Mouse (Mus musculus) kidney, embryonic 15.5 days (tissue): ENCODE data around the gene Cyb5d1. TPM values are rescaled to one million over a fixed set of nuclear protein-coding genes. Genes with fewer than 3 reads are reported as not detected.

Experiments
- ATAC-seq: fragments of 200-750 bp; cut with Nextera tagmentation; replicated peaks from 2 replicates; pipeline ENCODE4 v1.8.0; 2017; ENCODE audit warnings: moderate TSS enrichment; ENCODE audit not compliant: low FRiP score
- H3K27ac ChIP-seq: fragments of 300-500 bp; sonication (generic); 2 replicates; pipeline ENCODE4 v1.5.1; 2015; ENCODE audit warnings: mild to moderate bottlenecking, inconsistent platforms
- H3K27me3 ChIP-seq: fragments of 300-500 bp; sonication (generic); 2 replicates; pipeline ENCODE4 v1.6.1; 2015; ENCODE audit warnings: inconsistent platforms
- H3K36me3 ChIP-seq: fragments of 300-500 bp; sonication (generic); 2 replicates; pipeline ENCODE4 v1.6.1; 2015; ENCODE audit warnings: inconsistent platforms
- H3K4me1 ChIP-seq: fragments of 300-500 bp; sonication (generic); 2 replicates; pipeline ENCODE4 v1.6.1; 2015; ENCODE audit warnings: inconsistent platforms
- H3K4me2 ChIP-seq: fragments of 300-500 bp; sonication (generic); 2 replicates; pipeline ENCODE4 v1.6.1; 2015; ENCODE audit warnings: moderate library complexity, mild to moderate bottlenecking, inconsistent platforms
- H3K4me3 ChIP-seq: fragments of 300-500 bp; sonication (generic); replicated peaks from 2 replicates; pipeline ENCODE4 v1.5.1; 2015; ENCODE audit warnings: mild to moderate bottlenecking, inconsistent platforms
- H3K9ac ChIP-seq: fragments of 300-500 bp; sonication (generic); 2 replicates; pipeline ENCODE4 v1.6.1; 2015; ENCODE audit warnings: mild to moderate bottlenecking, inconsistent platforms
- H3K9me3 ChIP-seq: fragments of 300-500 bp; sonication (generic); replicated peaks from 2 replicates; pipeline ENCODE4 v1.6.1; 2016; ENCODE audit warnings: inconsistent platforms
- WGBS: fragments of 180-500 bp; shearing (Covaris S2); methylation state at CpG from one replicate; pipeline ENCODE4 v1.1.7; 2015; ENCODE audit warnings: mixed read lengths; 5-methylcytosine and 5-hydroxymethylcytosine counted together
- polyA plus RNA-seq: library from polyadenylated mRNA; unstranded; fragments of >200 nt; fragmentation: Nextera tagmentation; extraction: Ambion mirVana; gene quantifications from 2 replicates; pipeline ENCODE4 v1.2.1, GENCODE M21; 2015

Cyb5d1 gene
- polyA plus RNA-seq, 1 experiment from 2014 or later = 30.5 TPM

- Histone ChIP-seq H3K9ac (no peak overlapping the region), H3K27me3 (no peaks in the 10 kb centered on the region), H3K4me1 (peaks cover 8% of the 10 kb centered on the region), H3K27ac (0 out of 2 replicates have a peak overlapping the region, but pooled peaks have one; percentile 13), H3K4me3 (no peak overlapping the region), H3K36me3 (peaks cover 8% of the 10 kb centered on the region; the same call in 1 of the 2 replicates), H3K9me3 (no peaks in the 10 kb centered on the region), H3K4me2 (no peak overlapping the region)
- 72% methylated on average over 6 of the region's 6 CpGs for WGBS
- no peak for ATAC-seq
These were observed 10.5 kb downstream of the Cyb5d1 start for GRCm38 (mm10) chr11:69384979-69385378.

GRCm38 (mm10) chr11:69382478-69383105 lies 12.8 kb downstream of the Cyb5d1 start:
- no peak overlapping the region for H3K4me2 ChIP-seq
- no peak overlapping the region for H3K9ac ChIP-seq
- 0 out of 2 replicates have a peak, but pooled peaks cover 4% of the 10 kb centered on the region for H3K4me1 ChIP-seq
- WGBS = 55% methylated on average over 10 of the region's 10 CpGs
- H3K27ac ChIP-seq = 0 out of 2 replicates have a peak overlapping the region, but pooled peaks have one; percentile 1
- ATAC-seq = 0 out of 2 replicates have a peak, but pooled peaks have one; percentile 46
- no peaks in the 10 kb centered on the region for H3K9me3 ChIP-seq
- peaks cover 21% of the 10 kb centered on the region for H3K36me3 ChIP-seq
- H3K4me3 ChIP-seq = no peak overlapping the region
- H3K27me3 ChIP-seq = no peaks in the 10 kb centered on the region

DNA sequence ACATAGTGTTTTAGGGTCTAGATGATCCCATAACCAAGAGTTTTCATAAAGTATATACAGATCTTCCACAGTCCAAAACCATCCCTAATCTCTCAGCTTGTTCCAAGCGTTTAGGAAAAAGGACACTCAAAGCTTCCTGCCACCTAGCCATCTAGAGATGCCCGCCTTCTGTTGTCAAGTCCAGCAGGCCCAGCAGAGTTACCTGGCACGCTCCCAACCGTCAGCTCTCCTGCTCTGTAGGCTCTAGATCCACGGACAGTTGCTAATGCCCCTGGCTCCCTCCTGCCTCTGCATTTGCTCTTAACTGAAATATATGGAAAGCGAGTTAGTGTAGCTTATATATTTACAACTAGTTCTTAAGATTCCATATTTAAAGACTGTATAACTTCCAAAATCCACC lies 14.1 kb downstream of the Cyb5d1 start:
- Histone ChIP-seq H3K27me3 (no peaks in the 10 kb centered on the region), H3K4me3 (no peak overlapping the region), H3K9me3 (no peaks in the 10 kb centered on the region), H3K4me2 (no peak overlapping the region), H3K9ac (no peak overlapping the region), H3K27ac (no peak overlapping the region), H3K36me3 (peaks cover 32% of the 10 kb centered on the region), H3K4me1 (0 out of 2 replicates have a peak, but pooled peaks cover 4% of the 10 kb centered on the region)
- ATAC-seq = no peak
- 85% methylated on average over 6 of the region's 6 CpGs for WGBS

DNA sequence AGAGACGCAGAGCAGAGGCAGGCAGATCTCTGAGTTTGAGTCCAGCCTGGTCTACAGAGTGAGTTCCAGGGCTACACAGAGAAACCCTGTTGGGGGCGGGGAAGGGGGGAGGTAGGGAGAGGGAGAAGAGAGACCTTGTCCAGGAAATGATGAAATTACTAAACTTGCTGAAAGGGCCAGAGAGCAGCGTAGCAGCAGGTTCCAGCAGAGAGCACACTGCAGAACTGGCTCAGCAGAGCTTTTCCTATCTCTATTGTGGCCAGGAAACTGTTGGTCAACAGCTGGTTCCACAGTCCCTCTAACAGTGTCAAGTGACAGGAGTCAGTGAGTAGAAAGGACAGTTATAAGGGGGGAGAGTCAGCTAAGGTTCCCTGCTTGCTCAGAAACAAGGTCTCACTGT lies 15.8 kb downstream of the Cyb5d1 start:
- no peaks in the 10 kb centered on the region for H3K9me3 ChIP-seq
- H3K9ac ChIP-seq = no peak overlapping the region
- H3K27ac ChIP-seq = no peak overlapping the region
- 85% methylated on average over 3 of the region's 3 CpGs for WGBS
- H3K4me3 ChIP-seq = no peak overlapping the region
- 0 out of 2 replicates have a peak, but pooled peaks cover 4% of the 10 kb centered on the region for H3K4me1 ChIP-seq
- peaks cover 47% of the 10 kb centered on the region for H3K36me3 ChIP-seq
- no peak for ATAC-seq
- no peaks in the 10 kb centered on the region for H3K27me3 ChIP-seq
- H3K4me2 ChIP-seq = no peak overlapping the region

GRCm38 (mm10) chr11:69377766-69378165 lies 17.7 kb downstream of the Cyb5d1 start:
- H3K36me3 ChIP-seq = peaks cover 60% of the 10 kb centered on the region
- no peak; the same call in 1 of the 2 replicates for ATAC-seq
- H3K4me2 ChIP-seq = no peak overlapping the region
- H3K27ac ChIP-seq = no peak overlapping the region
- H3K4me1 ChIP-seq = peaks cover 10% of the 10 kb centered on the region; the same call in 1 of the 2 replicates
- no peaks in the 10 kb centered on the region for H3K27me3 ChIP-seq
- H3K9me3 ChIP-seq = no peaks in the 10 kb centered on the region
- H3K9ac ChIP-seq = no peak overlapping the region
- 75% methylated on average over 3 of the region's 3 CpGs for WGBS
- no peak overlapping the region for H3K4me3 ChIP-seq

- H3K9ac ChIP-seq = no peak overlapping the region
- no peaks in the 10 kb centered on the region for H3K27me3 ChIP-seq
- H3K9me3 ChIP-seq = no peaks in the 10 kb centered on the region
- no peak for ATAC-seq
- peaks cover 27% of the 10 kb centered on the region for H3K4me1 ChIP-seq
- no peak overlapping the region for H3K4me3 ChIP-seq
- 92% methylated on average over 4 of the region's 4 CpGs for WGBS
- no peak overlapping the region for H3K27ac ChIP-seq
- H3K36me3 ChIP-seq = peaks cover 62% of the 10 kb centered on the region
- no peak overlapping the region for H3K4me2 ChIP-seq
These were observed 19.8 kb downstream of the Cyb5d1 start for GRCm38 (mm10) chr11:69375646-69376045.

- H3K4me3 ChIP-seq = no peak overlapping the region
- WGBS = 91% methylated on average over 16 of the region's 16 CpGs
- H3K36me3 ChIP-seq = peaks cover 49% of the 10 kb centered on the region
- no peak overlapping the region for H3K9ac ChIP-seq
- no peaks in the 10 kb centered on the region for H3K9me3 ChIP-seq
- peaks cover 33% of the 10 kb centered on the region for H3K4me1 ChIP-seq
- H3K27ac ChIP-seq = no peak overlapping the region
- H3K27me3 ChIP-seq = no peaks in the 10 kb centered on the region
- ATAC-seq = no peak
- no peak overlapping the region for H3K4me2 ChIP-seq
These were observed 22.0 kb downstream of the Cyb5d1 start for GRCm38 (mm10) chr11:69373223-69373965.

- no peaks in the 10 kb centered on the region for H3K9me3 ChIP-seq
- WGBS = 62% methylated on average over 3 of the region's 3 CpGs
- no peak overlapping the region for H3K9ac ChIP-seq
- H3K4me3 ChIP-seq = no peak overlapping the region
- H3K4me2 ChIP-seq = 0 out of 2 replicates have a peak overlapping the region, but pooled peaks have one; percentile 48
- peak overlapping the region; percentile 90 for H3K27ac ChIP-seq
- ATAC-seq = no peak
- H3K27me3 ChIP-seq = no peaks in the 10 kb centered on the region
- peaks cover 37% of the 10 kb centered on the region for H3K4me1 ChIP-seq
- peaks cover 46% of the 10 kb centered on the region for H3K36me3 ChIP-seq
These were observed 22.7 kb downstream of the Cyb5d1 start for GRCm38 (mm10) chr11:69372780-69373170.

DNA sequence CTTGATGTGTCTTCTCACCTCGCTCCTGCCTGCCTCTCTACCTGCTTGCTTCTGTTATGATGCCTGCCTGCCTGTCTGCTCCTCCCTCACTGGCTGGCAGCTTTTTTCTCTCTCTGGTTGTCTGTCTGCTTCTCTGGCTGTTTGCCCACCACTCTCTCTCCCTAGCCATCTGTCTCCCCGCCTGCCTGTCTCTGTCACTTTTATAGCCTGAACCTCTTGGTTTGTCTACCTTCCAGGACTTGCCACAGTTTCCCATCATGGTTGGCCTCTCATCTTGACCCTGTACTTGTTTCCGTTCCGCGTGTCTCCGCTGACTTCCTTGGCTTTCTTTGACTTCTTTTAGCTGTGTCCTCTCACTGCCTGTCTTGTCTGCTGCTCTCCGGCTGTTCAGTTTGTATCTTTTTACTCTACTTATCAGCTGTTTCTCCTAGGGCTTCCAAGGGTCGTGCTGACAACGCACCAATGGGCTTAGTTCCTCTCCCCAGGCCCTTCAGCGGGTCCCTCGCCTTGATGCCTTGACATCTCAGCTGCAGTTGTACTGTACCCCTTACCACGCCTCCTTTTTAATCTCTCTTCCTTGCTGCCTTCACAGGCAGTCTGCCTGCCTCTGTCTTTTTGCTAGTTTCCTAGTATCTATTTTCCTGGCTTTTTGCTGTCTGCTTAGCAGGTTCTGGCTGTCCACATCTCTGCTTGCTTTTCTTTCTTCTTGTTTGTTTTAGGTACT lies 23.2 kb downstream of the Cyb5d1 start:
- no peak for ATAC-seq
- no peak overlapping the region for H3K9ac ChIP-seq

DNA sequence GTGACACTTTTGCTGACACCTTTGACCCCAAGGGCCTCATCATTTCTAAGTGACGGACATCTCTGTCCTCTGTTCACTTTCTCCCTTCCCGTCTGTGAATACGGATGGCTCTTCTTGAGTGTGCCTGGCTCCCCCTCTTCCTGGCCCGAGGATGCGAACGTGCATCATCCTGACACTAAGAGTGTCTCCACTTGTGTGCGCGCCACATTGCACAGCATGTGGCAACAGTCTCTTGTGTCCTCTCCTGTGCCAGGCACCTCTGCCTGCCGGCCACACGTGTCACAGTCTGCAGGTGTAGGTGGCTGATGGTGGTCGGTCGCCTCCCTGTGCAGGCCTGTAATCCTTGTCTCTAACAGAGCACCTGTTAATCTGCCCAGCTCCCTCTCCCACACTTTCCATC lies 23.8 kb downstream of the Cyb5d1 start:
- WGBS = 32% methylated on average over 12 of the region's 12 CpGs
- Histone ChIP-seq H3K9ac (no peak overlapping the region), H3K36me3 (peaks cover 38% of the 10 kb centered on the region)

More for the DNA sequence above, 23.2 kb downstream of the Cyb5d1 start:
- 23% methylated on average over 12 of the region's 12 CpGs for WGBS
- peak overlapping the region; percentile 27 for H3K4me3 ChIP-seq
- peaks cover 44% of the 10 kb centered on the region for H3K36me3 ChIP-seq
- H3K27me3 ChIP-seq = no peaks in the 10 kb centered on the region
- H3K4me1 ChIP-seq = peaks cover 42% of the 10 kb centered on the region
- H3K27ac ChIP-seq = peak overlapping the region; percentile 90
- H3K9me3 ChIP-seq = no peaks in the 10 kb centered on the region
- H3K4me2 ChIP-seq = peak overlapping the region; percentile 48

GRCm38 (mm10) chr11:69370817-69371215 lies 24.6 kb downstream of the Cyb5d1 start:
- Histone ChIP-seq H3K9ac (no peak overlapping the region; the same call in 1 of the 2 replicates), H3K9me3 (no peaks in the 10 kb centered on the region), H3K27me3 (no peaks in the 10 kb centered on the region), H3K27ac (peak overlapping the region; percentile 90), H3K4me1 (peaks cover 48% of the 10 kb centered on the region), H3K4me2 (peak overlapping the region; percentile 48), H3K4me3 (peak overlapping the region; percentile 27), H3K36me3 (peaks cover 30% of the 10 kb centered on the region)
- WGBS = 15% methylated on average over 9 of the region's 9 CpGs
- ATAC-seq = no peak

More for the DNA sequence above, 23.8 kb downstream of the Cyb5d1 start:
- Histone ChIP-seq H3K9me3 (no peaks in the 10 kb centered on the region), H3K4me2 (peak overlapping the region; percentile 48), H3K27ac (peak overlapping the region; percentile 90), H3K4me1 (peaks cover 42% of the 10 kb centered on the region), H3K4me3 (peak overlapping the region; percentile 27), H3K27me3 (no peaks in the 10 kb centered on the region)
- no peak for ATAC-seq
